Mouse (Mus musculus): ENCODE data around the gene Caly.

GRCm38 (mm10) chr7:140090601-140091000, 8.3 kb upstream of the Caly start:
- no peak for TF ChIP-seq CTCF (IDR thresholded peaks at IDR 0.05; ENCODE audit: control insufficient read depth, insufficient read depth, insufficient replicate concordance, low read depth, low read length)
- TF ChIP-seq POLR2A (IDR thresholded peaks at IDR 0.05; ENCODE audit: control insufficient read depth, low read depth, low read length), result no peak
